Mouse (Mus musculus) forebrain, embryonic 12.5 days (tissue): ENCODE results near the gene Zfp691. TPM values are rescaled to one million over a fixed set of nuclear protein-coding genes. Genes with fewer than 3 reads are reported as not detected.

Experiments
- ATAC-seq: fragments of 200-750 bp; cut with Nextera tagmentation; 2 replicates; pipeline ENCODE4 v1.8.0; 2017; ENCODE audit warnings: moderate TSS enrichment; ENCODE audit not compliant: low FRiP score
- H3K27ac ChIP-seq: fragments of 300-500 bp; sonication (generic); 2 replicates; pipeline ENCODE4 v1.5.1; 2016; ENCODE audit warnings: mild to moderate bottlenecking
- H3K27me3 ChIP-seq: fragments of 300-500 bp; sonication (generic); 2 replicates; pipeline ENCODE4 v1.6.1; 2016; ENCODE audit warnings: mild to moderate bottlenecking
- H3K36me3 ChIP-seq: fragments of 300-500 bp; sonication (generic); replicated peaks from 2 replicates; pipeline ENCODE4 v1.6.1; 2016; ENCODE audit warnings: mild to moderate bottlenecking
- H3K4me1 ChIP-seq: fragments of 300-500 bp; sonication (generic); 2 replicates; pipeline ENCODE4 v1.6.1; 2016
- H3K4me2 ChIP-seq: fragments of 300-500 bp; sonication (generic); 2 replicates; pipeline ENCODE4 v1.6.1; 2016; ENCODE audit warnings: mild to moderate bottlenecking, moderate library complexity
- H3K4me3 ChIP-seq: fragments of 300-500 bp; sonication (generic); replicated peaks from 2 replicates; pipeline ENCODE4 v1.5.1; 2016; ENCODE audit warnings: mild to moderate bottlenecking
- H3K9ac ChIP-seq: fragments of 300-500 bp; sonication (generic); 2 replicates; pipeline ENCODE4 v1.6.1; 2016; ENCODE audit warnings: mild to moderate bottlenecking
- H3K9me3 ChIP-seq: fragments of 300-500 bp; sonication (generic); 2 replicates; pipeline ENCODE4 v1.6.1; 2016
- WGBS: fragments of 180-500 bp; shearing (Covaris S2); methylation state at CpG from one replicate; pipeline ENCODE4 v1.1.7; 2016; 5-methylcytosine and 5-hydroxymethylcytosine counted together
- polyA plus RNA-seq: library from polyadenylated mRNA; unstranded; fragments of >200 nt; fragmentation: Nextera tagmentation; extraction: Ambion mirVana; gene quantifications from 2 replicates; pipeline ENCODE4 v1.2.1, GENCODE M21; 2016

The Zfp691 gene
- polyA plus RNA-seq, result 7.8 and 9.9 TPM in 2 replicates

GRCm38 (mm10) chr4:119173851-119174453 lies at the start of gene Zfp691:
Gene Zfp691 (minus strand): TSS chr4:119174195.
- no peaks in the 10 kb centered on the region for H3K9me3 ChIP-seq
- peak within 1 kb of the TSS; percentile 81 for H3K4me3 ChIP-seq
- peaks cover 19% of the 10 kb centered on the region for H3K4me1 ChIP-seq
- peaks cover 18% of the 10 kb centered on the region for H3K36me3 ChIP-seq
- ATAC-seq, result peak; percentile 100
- peak within 1 kb of the TSS; percentile 81 for H3K4me2 ChIP-seq
- H3K27me3 ChIP-seq, result 0 out of 2 replicates have a peak, but pooled peaks cover 6% of the 10 kb centered on the region
- H3K9ac ChIP-seq, result peak within 1 kb of the TSS; percentile 87
- H3K27ac ChIP-seq, result peak within 1 kb of the TSS; percentile 46; the same call in 1 of the 2 replicates
- under 1% methylated on average over 40 of the region's 40 CpGs for WGBS

GRCm38 (mm10) chr4:119223696-119224095 lies 49.7 kb upstream of the Zfp691 start:
- no peak for ATAC-seq
- H3K27me3 ChIP-seq, result no peaks in the 10 kb centered on the region
- H3K36me3 ChIP-seq, result peaks cover 44% of the 10 kb centered on the region
- no peak overlapping the region for H3K27ac ChIP-seq
- H3K4me2 ChIP-seq, result no peak overlapping the region
- no peaks in the 10 kb centered on the region for H3K4me1 ChIP-seq
- no peaks in the 10 kb centered on the region for H3K9me3 ChIP-seq
- WGBS, result 88% methylated on average over 1 of the region's 1 CpGs
- H3K4me3 ChIP-seq, result no peak overlapping the region
- H3K9ac ChIP-seq, result no peak overlapping the region

- peak; percentile 46; the same call in 1 of the 2 replicates for ATAC-seq
- 12% methylated on average over 11 of the region's 11 CpGs for WGBS
Observed at GRCm38 (mm10) chr4:119218169-119218568, 44.2 kb upstream of the Zfp691 start, which contains the start of gene Tmem269. Gene Tmem269 (minus strand): TSS chr4:119218217.

GRCm38 (mm10) chr4:119216667-119217066 lies 42.7 kb upstream of the Zfp691 start:
- no peak for ATAC-seq
- no peak overlapping the region for H3K9ac ChIP-seq

More at GRCm38 (mm10) chr4:119218169-119218568, 44.2 kb upstream of the Zfp691 start, which contains the start of gene Tmem269:
- Histone ChIP-seq H3K27me3 (no peaks in the 10 kb centered on the region), H3K4me2 (no peak within 1 kb of the TSS), H3K9ac (no peak within 1 kb of the TSS), H3K4me3 (no peak within 1 kb of the TSS), H3K4me1 (peaks cover 5% of the 10 kb centered on the region), H3K9me3 (no peaks in the 10 kb centered on the region), H3K27ac (no peak within 1 kb of the TSS), H3K36me3 (no peaks in the 10 kb centered on the region)

GRCm38 (mm10) chr4:119204672-119205071 lies 30.7 kb upstream of the Zfp691 start:
- H3K4me2 ChIP-seq, result no peak overlapping the region
- H3K9ac ChIP-seq, result no peak overlapping the region
- no peak overlapping the region for H3K27ac ChIP-seq
- peak; percentile 54; the same call in 1 of the 2 replicates for ATAC-seq
- H3K36me3 ChIP-seq, result peaks cover 11% of the 10 kb centered on the region
- 19% methylated on average over 8 of the region's 8 CpGs for WGBS
- H3K4me3 ChIP-seq, result no peak overlapping the region
- H3K27me3 ChIP-seq, result no peaks in the 10 kb centered on the region
- H3K4me1 ChIP-seq, result no peaks in the 10 kb centered on the region
- no peaks in the 10 kb centered on the region for H3K9me3 ChIP-seq

More at GRCm38 (mm10) chr4:119216667-119217066, 42.7 kb upstream of the Zfp691 start:
- H3K4me3 ChIP-seq, result no peak overlapping the region
- 85% methylated on average over 8 of the region's 8 CpGs for WGBS
- no peaks in the 10 kb centered on the region for H3K27me3 ChIP-seq
- no peaks in the 10 kb centered on the region for H3K9me3 ChIP-seq
- no peaks in the 10 kb centered on the region for H3K36me3 ChIP-seq
- no peak overlapping the region for H3K4me2 ChIP-seq
- peaks cover 5% of the 10 kb centered on the region for H3K4me1 ChIP-seq
- no peak overlapping the region for H3K27ac ChIP-seq

- WGBS, result 94% methylated on average over 6 of the region's 6 CpGs
- no peak for ATAC-seq
- no peak overlapping the region for H3K27ac ChIP-seq
- no peaks in the 10 kb centered on the region for H3K27me3 ChIP-seq
- no peak overlapping the region for H3K4me3 ChIP-seq
- H3K4me1 ChIP-seq, result peaks cover 24% of the 10 kb centered on the region
- H3K9ac ChIP-seq, result no peak overlapping the region
- peaks cover 11% of the 10 kb centered on the region for H3K36me3 ChIP-seq
- H3K9me3 ChIP-seq, result no peaks in the 10 kb centered on the region
- H3K4me2 ChIP-seq, result no peak overlapping the region
Observed at GRCm38 (mm10) chr4:119198105-119198504, 24.1 kb upstream of the Zfp691 start.

- Histone ChIP-seq H3K27ac (peak overlapping the region; percentile 69), H3K36me3 (peaks cover 4% of the 10 kb centered on the region), H3K4me1 (peaks cover 24% of the 10 kb centered on the region), H3K4me2 (peak overlapping the region; percentile 69), H3K27me3 (no peaks in the 10 kb centered on the region), H3K9me3 (no peaks in the 10 kb centered on the region), H3K9ac (peak overlapping the region; percentile 80), H3K4me3 (peak overlapping the region; percentile 81)
- 7% methylated on average over 17 of the region's 18 CpGs for WGBS
- peak; percentile 1; the same call in 1 of the 2 replicates for ATAC-seq
Observed at GRCm38 (mm10) chr4:119195582-119196320, 21.8 kb upstream of the Zfp691 start.

- Histone ChIP-seq H3K9me3 (no peaks in the 10 kb centered on the region), H3K4me2 (peak within 1 kb of the TSS; percentile 69), H3K4me1 (peaks cover 24% of the 10 kb centered on the region), H3K27ac (peak within 1 kb of the TSS; percentile 69), H3K4me3 (peak within 1 kb of the TSS; percentile 81), H3K27me3 (no peaks in the 10 kb centered on the region), H3K9ac (peak within 1 kb of the TSS; percentile 80), H3K36me3 (no peaks in the 10 kb centered on the region)
- under 1% methylated on average over 46 of the region's 47 CpGs for WGBS
- peak; percentile 96 for ATAC-seq
Observed at GRCm38 (mm10) chr4:119194909-119195581, 21.1 kb upstream of the Zfp691 start, which contains the start of gene Svbp. Gene Svbp (plus strand): TSS chr4:119195306.

- 90% methylated on average over 4 of the region's 4 CpGs for WGBS
- Histone ChIP-seq H3K4me2 (no peak overlapping the region), H3K4me3 (no peak overlapping the region), H3K27ac (no peak overlapping the region), H3K9me3 (no peaks in the 10 kb centered on the region), H3K4me1 (peaks cover 18% of the 10 kb centered on the region), H3K36me3 (no peaks in the 10 kb centered on the region), H3K9ac (no peak overlapping the region), H3K27me3 (no peaks in the 10 kb centered on the region)
- no peak for ATAC-seq
Observed at GRCm38 (mm10) chr4:119192757-119193156, 18.8 kb upstream of the Zfp691 start.

GRCm38 (mm10) chr4:119191273-119191672 lies 17.3 kb upstream of the Zfp691 start:
- no peaks in the 10 kb centered on the region for H3K36me3 ChIP-seq
- ATAC-seq, result no peak
- 76% methylated on average over 3 of the region's 3 CpGs for WGBS
- H3K27me3 ChIP-seq, result no peaks in the 10 kb centered on the region
- peaks cover 5% of the 10 kb centered on the region for H3K4me1 ChIP-seq
- no peak overlapping the region for H3K27ac ChIP-seq
- no peak overlapping the region for H3K4me3 ChIP-seq
- H3K4me2 ChIP-seq, result no peak overlapping the region
- H3K9me3 ChIP-seq, result no peaks in the 10 kb centered on the region
- H3K9ac ChIP-seq, result no peak overlapping the region

GRCm38 (mm10) chr4:119190618-119191017 lies 16.6 kb upstream of the Zfp691 start:
- ATAC-seq, result no peak
- H3K27ac ChIP-seq, result no peak overlapping the region
- H3K4me1 ChIP-seq, result no peaks in the 10 kb centered on the region; the same call in 1 of the 2 replicates
- no peaks in the 10 kb centered on the region for H3K9me3 ChIP-seq
- H3K36me3 ChIP-seq, result no peaks in the 10 kb centered on the region
- WGBS, result 82% methylated on average over 8 of the region's 8 CpGs
- H3K27me3 ChIP-seq, result 0 out of 2 replicates have a peak, but pooled peaks cover 1% of the 10 kb centered on the region
- H3K4me2 ChIP-seq, result no peak overlapping the region
- no peak overlapping the region for H3K4me3 ChIP-seq
- no peak overlapping the region for H3K9ac ChIP-seq

- Histone ChIP-seq H3K4me1 (no peaks in the 10 kb centered on the region; the same call in 1 of the 2 replicates), H3K9ac (no peak within 1 kb of the TSS), H3K4me2 (no peak within 1 kb of the TSS), H3K9me3 (no peaks in the 10 kb centered on the region), H3K27ac (no peak within 1 kb of the TSS), H3K4me3 (no peak within 1 kb of the TSS; the same call in 1 of the 2 replicates), H3K27me3 (0 out of 2 replicates have a peak, but pooled peaks cover 5% of the 10 kb centered on the region), H3K36me3 (no peaks in the 10 kb centered on the region)
- ATAC-seq, result no peak
- 73% methylated on average over 6 of the region's 6 CpGs for WGBS
Observed at GRCm38 (mm10) chr4:119189864-119190263, 15.9 kb upstream of the Zfp691 start, which contains the start of gene Ermap. Gene Ermap (minus strand): TSS chr4:119190011.
